In genomic region chr19:36918441-36919301, GRCm38 (mm10) we compare ENCODE assay signal across 7 mouse cellular contexts. TPM values are rescaled to one million over a fixed set of nuclear protein-coding genes. Genes with fewer than 3 reads are reported as not detected.
DNase-seq lines count a peak whose midpoint lies in the region; ATAC-seq and TF ChIP-seq lines count a peak whose summit lies in the region.

No protein-coding gene starts in this region.

- H3K9ac ChIP-seq in embryonic facial prominence, embryonic 11.5 days (replicated peaks; ENCODE audit: low read length): peak overlapping the region; percentile 92
- H3K9ac ChIP-seq in limb, embryonic 14.5 days (ENCODE audit: low read depth, low read length, severe bottlenecking): peak overlapping the region; percentile 89
- peak overlapping the region; percentile 84 for H3K9ac ChIP-seq in midbrain, embryonic 16.5 days (ENCODE audit: low read depth, low read length)

- H3K27me3 ChIP-seq in embryonic facial prominence, embryonic 11.5 days (ENCODE audit: control insufficient read depth, insufficient read depth, low read length): no peaks in the 10 kb centered on the region
- H3K27me3 ChIP-seq in limb, embryonic 14.5 days (ENCODE audit: control insufficient read depth, insufficient read depth, low read length): no peaks in the 10 kb centered on the region
- H3K27me3 ChIP-seq in midbrain, embryonic 16.5 days (ENCODE audit: control insufficient read depth, insufficient read depth, low read depth, low read length): no peaks in the 10 kb centered on the region

- peak overlapping the region; percentile 83 for H3K27ac ChIP-seq in embryonic facial prominence, embryonic 11.5 days (replicated peaks; ENCODE audit: low read depth, low read length)
- H3K27ac ChIP-seq in limb, embryonic 14.5 days (replicated peaks; ENCODE audit: low read depth, low read length): peak overlapping the region; percentile 87
- peak overlapping the region; percentile 90 for H3K27ac ChIP-seq in midbrain, embryonic 16.5 days (ENCODE audit: low read length)

- peak; percentile 74 for DNase-seq in adrenal gland, adult 8-10 months
- DNase-seq in embryonic facial prominence, embryonic 11.5 days (ENCODE audit: low spot score): peak; percentile 86
- DNase-seq in heart, adult 11 months: peak; percentile 98
- peak; percentile 82 for DNase-seq in kidney, adult 18-20 months
- DNase-seq in limb, embryonic 14.5 days (ENCODE audit: low spot score): peak; percentile 73
- peak; percentile 57 to 85 for DNase-seq in spleen, postnatal 10 days (ENCODE audit: low spot score in 2 of 2)

- H3K4me2 ChIP-seq in embryonic facial prominence, embryonic 11.5 days (ENCODE audit: low read depth, low read length): peak overlapping the region; percentile 58
- H3K4me2 ChIP-seq in limb, embryonic 14.5 days (replicated peaks; ENCODE audit: low read depth, low read length, severe bottlenecking): peak overlapping the region; percentile 82
- H3K4me2 ChIP-seq in midbrain, embryonic 16.5 days (ENCODE audit: low read length): peak overlapping the region; percentile 86

- 0% methylated on average over 62 of the region's 85 CpGs for WGBS in embryonic facial prominence, embryonic 11.5 days
- under 1% methylated on average over 46 of the region's 85 CpGs for WGBS in limb, embryonic 14.5 days
- WGBS in midbrain, embryonic 16.5 days: under 1% methylated on average over 79 of the region's 85 CpGs

- TF ChIP-seq POLR2A in limb, embryonic 14.5 days (IDR thresholded peaks at IDR 0.05; ENCODE audit: borderline replicate concordance, extremely low read depth, insufficient read depth, insufficient read length): 0 out of 2 replicates have a peak, but pooled peaks have one; percentile 37

- H3K4me1 ChIP-seq in embryonic facial prominence, embryonic 11.5 days (ENCODE audit: control insufficient read depth, insufficient read depth, low read length): no peaks in the 10 kb centered on the region
- peaks cover 3% of the 10 kb centered on the region; the same call in 1 of the 2 replicates for H3K4me1 ChIP-seq in limb, embryonic 14.5 days (ENCODE audit: control insufficient read depth, insufficient read depth, low read length)
- H3K4me1 ChIP-seq in midbrain, embryonic 16.5 days (ENCODE audit: control insufficient read depth, insufficient read depth, low read length): peaks cover 11% of the 10 kb centered on the region; the same call in 1 of the 2 replicates

- H3K4me3 ChIP-seq in embryonic facial prominence, embryonic 11.5 days (ENCODE audit: low read depth, low read length): peak overlapping the region; percentile 89
- peak overlapping the region; percentile 84 for H3K4me3 ChIP-seq in limb, embryonic 14.5 days (replicated peaks; ENCODE audit: low read length)
- peak overlapping the region; percentile 67 for H3K4me3 ChIP-seq in midbrain, embryonic 16.5 days (ENCODE audit: low read depth, low read length)

- peak; percentile 90 for ATAC-seq in embryonic facial prominence, embryonic 11.5 days (replicated peaks; ENCODE audit: insufficient number of reproducible peaks, low FRiP score, low TSS enrichment, low read depth)
- ATAC-seq in limb, embryonic 14.5 days (ENCODE audit: low FRiP score, low read depth): peak; percentile 89
- ATAC-seq in midbrain, embryonic 16.5 days: peak; percentile 92

- no peaks in the 10 kb centered on the region for H3K9me3 ChIP-seq in embryonic facial prominence, embryonic 11.5 days (replicated peaks; ENCODE audit: control insufficient read depth, low read length)
- H3K9me3 ChIP-seq in limb, embryonic 14.5 days (ENCODE audit: control insufficient read depth, low read length): no peaks in the 10 kb centered on the region
- no peaks in the 10 kb centered on the region for H3K9me3 ChIP-seq in midbrain, embryonic 16.5 days (replicated peaks; ENCODE audit: control insufficient read depth, low read length, poor library complexity, severe bottlenecking)

- no peaks in the 10 kb centered on the region for H3K36me3 ChIP-seq in embryonic facial prominence, embryonic 11.5 days (replicated peaks; ENCODE audit: control insufficient read depth, insufficient read depth, low read depth, low read length)
- no peaks in the 10 kb centered on the region for H3K36me3 ChIP-seq in limb, embryonic 14.5 days (ENCODE audit: control insufficient read depth, insufficient read depth, low read length)
- H3K36me3 ChIP-seq in midbrain, embryonic 16.5 days (ENCODE audit: control insufficient read depth, insufficient read depth, low read length): no peaks in the 10 kb centered on the region

RNA-seq across cellular contexts. Expression of gene Fgfbp3, which starts 0.7 kb away (rescaled TPM):
- total RNA-seq in adrenal gland, adult 8-10 months (2022): 1 to 10 TPM; 4.2 to 6.3 (median 5.3) TPM
- 8.6 and 10.7 TPM in 2 replicates for polyA plus RNA-seq in embryonic facial prominence, embryonic 11.5 days (2014; fragmentation: Nextera tagmentation; extraction: Ambion mirVana)
- polyA plus RNA-seq in limb, embryonic 14.5 days (2012; rRNA removed): 5.7 and 6.6 TPM in 2 replicates
- 4.5 and 6.2 TPM in 2 replicates for polyA plus RNA-seq in limb, embryonic 14.5 days (2014; fragmentation: Nextera tagmentation; extraction: Ambion mirVana)
- 38.9 and 44.4 TPM in 2 replicates for polyA plus RNA-seq in midbrain, embryonic 16.5 days (2015; fragmentation: Nextera tagmentation; extraction: Ambion mirVana)

RNA-seq across cellular contexts. Expression of gene Btaf1, which starts 7.2 kb away (rescaled TPM):
- total RNA-seq in adrenal gland, adult 8-10 months (2022): 10 to 100 TPM; 20.8 to 28.6 (median 27.2) TPM
- polyA plus RNA-seq in embryonic facial prominence, embryonic 11.5 days (2014; fragmentation: Nextera tagmentation; extraction: Ambion mirVana): 16.5 and 17.9 TPM in 2 replicates
- 13.2 and 13.6 TPM in 2 replicates for polyA plus RNA-seq in limb, embryonic 14.5 days (2012; rRNA removed)
- 13.2 and 14.8 TPM in 2 replicates for polyA plus RNA-seq in limb, embryonic 14.5 days (2014; fragmentation: Nextera tagmentation; extraction: Ambion mirVana)
- polyA plus RNA-seq in midbrain, embryonic 16.5 days (2015; fragmentation: Nextera tagmentation; extraction: Ambion mirVana): 8.8 and 10.5 TPM in 2 replicates

Comparison
In these comparisons a context has a peak if more than half of its experiments do, and no peak if none do; other contexts are left out.
1. Peak in every context shown above with its lines: DNase-seq, ATAC-seq, H3K4me3 ChIP-seq and H3K27ac ChIP-seq.